In genomic region chr10:93265833-93266232, GRCm38 (mm10) we compare ENCODE assay signal across 28 mouse cellular contexts. TPM values are rescaled to one million over a fixed set of nuclear protein-coding genes. Genes with fewer than 3 reads are reported as not detected.
A peak's percentile ranks its signal among the peaks of the same experiment; 100 is the strongest.
DNase-seq lines count a peak whose midpoint lies in the region; ATAC-seq and TF ChIP-seq lines count a peak whose summit lies in the region.
"Had no signal": no experiment of that assay in that cellular context is flagged by ENCODE, and none has a peak within 500 bp of the region (broad histone marks: within the 10 kb centered on the region; RNA-seq: fewer than 3 reads in every experiment).

No protein-coding gene starts in this region.

- H3K36me3 ChIP-seq in macrophage (ENCODE audit: inconsistent target) = peaks cover 14% of the 10 kb centered on the region; the same call in 1 of the 2 replicates
- H3K36me3 ChIP-seq in forebrain, postnatal 0 days (ENCODE audit: insufficient read depth) = peaks cover 3% of the 10 kb centered on the region; the same call in 1 of the 2 replicates

- intact Hi-C loops in gastrocnemius, adult 2 months (cut with DNase I) = no loop called here

- H3K79me2 ChIP-seq in macrophage (ENCODE audit: inconsistent target) = peaks cover 54% of the 10 kb centered on the region

- TF ChIP-seq CTCF in gastrocnemius, adult 2 months (IDR thresholded peaks at IDR 0.05) = no peak
- TF ChIP-seq CTCF in layer of hippocampus, adult 2 months (conservative IDR thresholded peaks at IDR 0.05) = no peak
- no peak for TF ChIP-seq CTCF in bone marrow macrophage, adult 2 months (IDR thresholded peaks at IDR 0.05; ENCODE audit: low read depth, low read length)
- no peak for TF ChIP-seq CTCF in forebrain, postnatal 0 days (IDR thresholded peaks at IDR 0.05; ENCODE audit: low read depth)

- H3K27ac ChIP-seq in gastrocnemius, adult 2 months = peak overlapping the region; percentile 56; the same call in 1 of the 2 replicates
- peak overlapping the region; percentile 61; the same call in 1 of the 2 replicates for H3K27ac ChIP-seq in layer of hippocampus, adult 2 months
- H3K27ac ChIP-seq in bone marrow macrophage, adult 2 months (ENCODE audit: insufficient read depth, low read depth, low read length) = peak overlapping the region; percentile 96
- H3K27ac ChIP-seq in macrophage = peak overlapping the region; percentile 79; the same call in 1 of the 2 replicates
- no peak overlapping the region for H3K27ac ChIP-seq in forebrain, postnatal 0 days (ENCODE audit: low read depth, low read length)
- H3K27ac ChIP-seq: embryonic facial prominence, embryonic 12.5 days; embryonic facial prominence, embryonic 15.5 days; heart, embryonic 15.5 days; hindbrain, embryonic 14.5 days had no signal

- WGBS in macrophage (ENCODE audit: missing documents) = 77% methylated on average over 9 of the region's 9 CpGs
- WGBS in forebrain, postnatal 0 days = 81% methylated on average over 9 of the region's 9 CpGs

- ATAC-seq in forebrain, postnatal 0 days = no peak
- ATAC-seq: forebrain, embryonic 14.5 days; intestine, postnatal 0 days had no signal

- H3K9ac ChIP-seq in forebrain, postnatal 0 days = no peak overlapping the region
- H3K9ac ChIP-seq: embryonic facial prominence, embryonic 12.5 days; embryonic facial prominence, embryonic 15.5 days; heart, embryonic 12.5 days; heart, embryonic 15.5 days; hindbrain, embryonic 14.5 days had no signal

- no peak for DNase-seq in gastrocnemius, adult 2 months
- DNase-seq in gastrocnemius, adult 18-20 months (ENCODE audit: low spot score) = no peak
- no peak for DNase-seq in layer of hippocampus, adult 2 months (ENCODE audit: low spot score in 2 of 2)
- no peak for DNase-seq in layer of hippocampus, adult 9-11 months
- no peak for DNase-seq in embryo, embryonic 10.5 days (ENCODE audit: low spot score)
- DNase-seq in forebrain, postnatal 0 days = no peak
- DNase-seq: adrenal gland, adult 2 months; adrenal gland, postnatal 25 days; B cell, adult 2 months; cerebellum, adult 11 months; cerebellum, adult 2 months; cerebellum, postnatal 10 days; cerebellum, postnatal 36 days; heart, adult 18-20 months; heart, postnatal 10 days; heart, postnatal 4 days; kidney, adult 2 months had no signal

- no peak overlapping the region for H3K4me3 ChIP-seq in gastrocnemius, adult 2 months
- H3K4me3 ChIP-seq in layer of hippocampus, adult 2 months = no peak overlapping the region
- H3K4me3 ChIP-seq in bone marrow macrophage, adult 2 months (ENCODE audit: insufficient read depth, low read length) = no peak overlapping the region
- no peak overlapping the region for H3K4me3 ChIP-seq in macrophage (ENCODE audit: inconsistent target)
- no peak overlapping the region for H3K4me3 ChIP-seq in forebrain, postnatal 0 days (ENCODE audit: low read depth, low read length)
- H3K4me3 ChIP-seq: embryonic facial prominence, embryonic 12.5 days; embryonic facial prominence, embryonic 15.5 days; heart, embryonic 12.5 days; heart, embryonic 15.5 days had no signal

- no peaks in the 10 kb centered on the region for H3K9me3 ChIP-seq in forebrain, postnatal 0 days (ENCODE audit: low read length)
- H3K9me3 ChIP-seq: embryonic facial prominence, embryonic 12.5 days; embryonic facial prominence, embryonic 15.5 days; G1E; heart, embryonic 12.5 days; heart, embryonic 15.5 days had no signal

- H3K27me3 ChIP-seq in forebrain, postnatal 0 days (ENCODE audit: insufficient read depth, low read length) = no peaks in the 10 kb centered on the region
- H3K27me3 ChIP-seq: CH12.LX; embryonic facial prominence, embryonic 12.5 days; embryonic facial prominence, embryonic 15.5 days; heart, embryonic 12.5 days; heart, embryonic 15.5 days had no signal

- H3K4me2 ChIP-seq in forebrain, postnatal 0 days (ENCODE audit: low read depth) = no peak overlapping the region
- H3K4me2 ChIP-seq: embryonic facial prominence, embryonic 12.5 days; embryonic facial prominence, embryonic 15.5 days; heart, embryonic 12.5 days; heart, embryonic 15.5 days; hindbrain, embryonic 14.5 days had no signal

- TF ChIP-seq POLR2A in bone marrow macrophage, adult 2 months (IDR thresholded peaks at IDR 0.05; ENCODE audit: borderline replicate concordance, low read depth, low read length) = no peak

- peaks cover 86% of the 10 kb centered on the region for H3K4me1 ChIP-seq in bone marrow macrophage, adult 2 months (ENCODE audit: control insufficient read depth, insufficient read depth, low read length)
- peaks cover 27% of the 10 kb centered on the region for H3K4me1 ChIP-seq in forebrain, postnatal 0 days (ENCODE audit: insufficient read depth)

RNA-seq across cellular contexts. Expression of gene Elk3, which starts 45.1 kb away (rescaled TPM):
- total RNA-seq in gastrocnemius, adult 2 months (2021) = 10 to 100 TPM; 11.7 to 14.2 TPM
- total RNA-seq in gastrocnemius, adult 18-20 months (2021) = 10 to 100 TPM in 1 of 2 experiments, 1 to 10 TPM in 1; 7.2 to 11.4 TPM
- total RNA-seq in layer of hippocampus, adult 2 months (2021) = 1 to 10 TPM; 8.9 to 9.7 TPM
- polyA plus RNA-seq in bone marrow macrophage, adult 2 months (2012; ENCODE audit: insufficient read depth, insufficient read length, missing spikeins) = 57.2 and 65.1 TPM in 2 replicates
- total RNA-seq in macrophage (2018; cell fraction: chromatin; rRNA removed) = 100 to 1,000 TPM in 2 of 26 experiments, 10 to 100 TPM in 23, 1 to 10 TPM in 1; 9.0 to 119 (median 25.1) TPM
- 10 to 100 TPM; 23.0 to 41.3 (median 26.4) TPM for total RNA-seq in macrophage (2018; cell fraction: cytosol; rRNA removed)
- 10 to 100 TPM; 13.1 to 60.4 (median 22.7) TPM for total RNA-seq in macrophage (2018; cell fraction: nucleus; rRNA removed)
- polyA plus RNA-seq in macrophage (2018) = 22.5 to 61.1 TPM (median 23.9 TPM) in 3 replicates
- total RNA-seq in forebrain, postnatal 0 days (2014; rRNA removed) = 5.1 and 8.8 TPM in 2 replicates
- polyA plus RNA-seq in forebrain, postnatal 0 days (2015; fragmentation: Nextera tagmentation; extraction: Ambion mirVana) = 4.9 and 6.2 TPM in 2 replicates
- polyA plus RNA-seq: G1E had no signal
